32 mouse cellular contexts compared by ENCODE assay signal in the genomic region with DNA sequence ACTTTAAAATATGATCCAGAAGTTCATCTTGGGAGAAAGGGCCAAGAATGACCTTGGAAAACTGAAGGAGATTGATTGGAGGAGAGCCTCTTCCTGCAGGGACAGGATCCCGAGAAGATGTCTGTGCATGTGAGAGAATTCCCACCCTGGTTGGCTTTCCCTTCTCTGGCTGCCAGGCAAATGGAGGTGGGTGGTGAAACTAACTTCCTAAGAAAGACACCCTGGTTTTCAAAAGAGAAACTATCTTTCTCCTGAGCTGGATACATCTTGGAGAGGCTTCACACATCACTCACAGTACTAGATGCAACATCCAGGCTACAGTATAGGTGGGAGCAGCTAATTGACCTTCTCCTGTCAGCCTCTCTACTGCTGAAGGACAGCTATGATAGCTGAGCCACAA. TPM values are rescaled to one million over a fixed set of nuclear protein-coding genes. Genes with fewer than 3 reads are reported as not detected.
"Had no signal": no experiment of that assay in that cellular context is flagged by ENCODE, and none has a peak within 500 bp of the region (broad histone marks: within the 10 kb centered on the region; RNA-seq: fewer than 3 reads in every experiment).

No protein-coding gene starts in this region.

- H3K36me3 ChIP-seq: embryonic facial prominence, embryonic 10.5 days; embryonic facial prominence, embryonic 12.5 days; embryonic facial prominence, embryonic 13.5 days; embryonic facial prominence, embryonic 15.5 days; forebrain, embryonic 10.5 days; forebrain, embryonic 12.5 days; forebrain, embryonic 15.5 days had no signal

- H3K9me3 ChIP-seq: embryonic facial prominence, embryonic 10.5 days; embryonic facial prominence, embryonic 12.5 days; embryonic facial prominence, embryonic 13.5 days; embryonic facial prominence, embryonic 15.5 days; forebrain, embryonic 10.5 days; forebrain, embryonic 12.5 days; forebrain, embryonic 13.5 days; forebrain, embryonic 15.5 days had no signal

- DNase-seq: cerebellum, adult 8-10 months; cerebellum, adult 9-10 months; cerebellum, adult 9-11 months; cerebellum, postnatal 10 days; cerebellum, postnatal 14 days; cerebellum, postnatal 25 days; cerebellum, postnatal 36 days; embryo, embryonic 11 days; forebrain, postnatal 0 days; gastrocnemius, adult 2 months; gastrocnemius, postnatal 10 days; gastrocnemius, postnatal 14 days; gastrocnemius, postnatal 25 days; gastrocnemius, postnatal 36 days; heart, adult 11 months; heart, adult 18-20 months; heart, adult 2 months had no signal

- H3K27ac ChIP-seq: embryonic facial prominence, embryonic 10.5 days; embryonic facial prominence, embryonic 12.5 days; embryonic facial prominence, embryonic 13.5 days; embryonic facial prominence, embryonic 15.5 days; forebrain, embryonic 10.5 days; forebrain, embryonic 12.5 days; forebrain, embryonic 13.5 days; forebrain, embryonic 15.5 days; gastrocnemius, adult 2 months; heart, adult 2 months had no signal

- ATAC-seq: forebrain, embryonic 13.5 days; forebrain, embryonic 14.5 days; forebrain, embryonic 15.5 days; forebrain, embryonic 16.5 days; forebrain, postnatal 0 days had no signal

- H3K9ac ChIP-seq: embryonic facial prominence, embryonic 12.5 days; embryonic facial prominence, embryonic 13.5 days; embryonic facial prominence, embryonic 15.5 days; forebrain, embryonic 12.5 days; forebrain, embryonic 13.5 days; forebrain, embryonic 15.5 days; forebrain, postnatal 0 days had no signal

- H3K4me3 ChIP-seq: embryonic facial prominence, embryonic 10.5 days; embryonic facial prominence, embryonic 12.5 days; embryonic facial prominence, embryonic 13.5 days; embryonic facial prominence, embryonic 15.5 days; erythroblast, embryonic 14.5 days; forebrain, embryonic 10.5 days; forebrain, embryonic 12.5 days; forebrain, embryonic 13.5 days; forebrain, embryonic 15.5 days; gastrocnemius, adult 2 months; heart, adult 2 months had no signal

- H3K4me2 ChIP-seq: embryonic facial prominence, embryonic 12.5 days; embryonic facial prominence, embryonic 13.5 days; embryonic facial prominence, embryonic 15.5 days; forebrain, embryonic 12.5 days; forebrain, embryonic 13.5 days; forebrain, embryonic 15.5 days had no signal

RNA-seq across cellular contexts. Expression of gene Slc6a19, which starts 26.2 kb away (rescaled TPM):
- polyA plus RNA-seq: embryonic facial prominence, embryonic 13.5 days; erythroblast, embryonic 14.5 days; forebrain, embryonic 11.5 days had no signal

RNA-seq across cellular contexts. Expression of gene Slc6a18, which starts 53.1 kb away (rescaled TPM):
- polyA plus RNA-seq: embryonic facial prominence, embryonic 10.5 days; embryonic facial prominence, embryonic 11.5 days; embryonic facial prominence, embryonic 12.5 days; embryonic facial prominence, embryonic 13.5 days; embryonic facial prominence, embryonic 14.5 days; embryonic facial prominence, embryonic 15.5 days; erythroblast, embryonic 14.5 days; forebrain, embryonic 10.5 days; forebrain, embryonic 11.5 days; forebrain, embryonic 12.5 days; forebrain, embryonic 13.5 days; forebrain, embryonic 14.5 days; forebrain, embryonic 15.5 days; forebrain, embryonic 16.5 days; forebrain, postnatal 0 days; frontal cortex, adult 2 months; heart, adult 2 months had no signal
